Mouse (Mus musculus): Measurements from ENCODE around the gene Sdc3. TPM values are rescaled to one million over a fixed set of nuclear protein-coding genes. Genes with fewer than 3 reads are reported as not detected.

Gene Sdc3
- polyA plus RNA-seq, 1 experiment, result 33.3 TPM

GRCm38 (mm10) chr4:130793180-130793501, 804 bp downstream of the Sdc3 start:
- DNase-seq (ENCODE audit: low spot score), result no peak

- DNase-seq (ENCODE audit: low spot score), result no peak
These were observed 2.4 kb downstream of the Sdc3 start for GRCm38 (mm10) chr4:130794771-130795170.

DNA sequence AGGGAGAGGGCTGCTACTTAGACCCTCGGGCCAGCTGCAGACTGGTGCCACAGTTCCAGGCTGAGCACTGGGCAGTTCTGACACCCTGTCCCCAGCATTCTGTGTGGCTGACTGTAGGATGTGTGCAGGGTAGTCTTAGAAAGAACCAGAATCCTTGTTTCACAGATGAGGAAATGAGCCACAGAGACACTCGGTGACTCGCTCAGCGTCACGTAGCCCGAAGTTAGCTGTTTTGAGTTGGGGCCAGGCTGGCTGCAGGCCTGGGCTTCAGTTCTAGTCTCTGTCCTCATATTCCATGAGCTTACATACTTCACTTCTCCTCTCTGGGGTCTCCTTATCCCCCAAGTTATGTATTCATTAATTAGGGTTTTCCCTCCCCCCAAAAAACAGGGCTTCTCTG, 3.6 kb downstream of the Sdc3 start:
- DNase-seq (ENCODE audit: low spot score), result no peak

GRCm38 (mm10) chr4:130797201-130798051, 5.1 kb downstream of the Sdc3 start:
- no peak for DNase-seq (ENCODE audit: low spot score)

DNA sequence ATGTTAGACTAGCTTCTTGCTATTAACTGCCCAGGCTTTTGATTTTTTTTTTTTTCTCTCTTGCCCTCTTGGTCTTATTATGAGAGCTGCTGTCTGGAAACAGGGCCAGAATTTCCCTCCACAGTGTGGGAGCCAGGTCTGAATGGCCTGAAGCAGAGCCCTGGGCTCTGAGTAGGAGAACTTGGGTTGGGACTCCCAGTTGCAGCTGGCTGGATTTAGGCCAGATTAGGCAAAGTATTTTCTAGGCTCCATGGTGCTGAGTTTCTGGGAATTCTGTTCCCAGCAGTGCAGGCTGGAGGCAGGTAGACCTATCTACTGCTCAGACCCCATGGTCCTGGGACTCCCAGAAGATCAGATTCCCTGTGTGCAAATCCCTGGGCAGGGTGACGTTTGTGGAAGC, 6.1 kb downstream of the Sdc3 start:
- no peak for DNase-seq (ENCODE audit: low spot score)

- no peak for DNase-seq (ENCODE audit: low spot score)
These were observed 6.8 kb downstream of the Sdc3 start for GRCm38 (mm10) chr4:130799118-130799517.

- no peak for DNase-seq (ENCODE audit: low spot score)
These were observed 7.2 kb downstream of the Sdc3 start for GRCm38 (mm10) chr4:130799582-130799981.

GRCm38 (mm10) chr4:130800147-130800546, 7.8 kb downstream of the Sdc3 start:
- no peak for DNase-seq (ENCODE audit: low spot score)

DNA sequence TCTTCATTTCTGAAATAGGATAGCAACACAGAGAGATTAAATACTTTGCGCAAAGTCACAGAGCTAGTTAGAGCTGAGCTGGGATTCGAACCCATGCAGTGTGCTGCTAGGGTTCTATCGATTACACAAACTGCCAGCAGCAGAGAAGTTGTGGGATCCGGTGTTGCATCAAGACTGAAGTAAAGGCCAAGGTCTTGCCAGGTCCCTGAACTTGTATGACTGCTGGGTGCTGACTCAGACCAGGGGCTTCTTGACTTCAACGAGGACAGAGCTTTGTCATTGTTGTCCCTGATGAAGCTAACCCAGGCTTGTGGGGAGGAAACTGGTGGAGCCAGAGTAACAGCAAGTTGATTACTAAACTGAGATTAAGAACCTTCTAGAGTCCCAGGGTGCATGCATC, 8.9 kb downstream of the Sdc3 start:
- DNase-seq (ENCODE audit: low spot score), result no peak

DNA sequence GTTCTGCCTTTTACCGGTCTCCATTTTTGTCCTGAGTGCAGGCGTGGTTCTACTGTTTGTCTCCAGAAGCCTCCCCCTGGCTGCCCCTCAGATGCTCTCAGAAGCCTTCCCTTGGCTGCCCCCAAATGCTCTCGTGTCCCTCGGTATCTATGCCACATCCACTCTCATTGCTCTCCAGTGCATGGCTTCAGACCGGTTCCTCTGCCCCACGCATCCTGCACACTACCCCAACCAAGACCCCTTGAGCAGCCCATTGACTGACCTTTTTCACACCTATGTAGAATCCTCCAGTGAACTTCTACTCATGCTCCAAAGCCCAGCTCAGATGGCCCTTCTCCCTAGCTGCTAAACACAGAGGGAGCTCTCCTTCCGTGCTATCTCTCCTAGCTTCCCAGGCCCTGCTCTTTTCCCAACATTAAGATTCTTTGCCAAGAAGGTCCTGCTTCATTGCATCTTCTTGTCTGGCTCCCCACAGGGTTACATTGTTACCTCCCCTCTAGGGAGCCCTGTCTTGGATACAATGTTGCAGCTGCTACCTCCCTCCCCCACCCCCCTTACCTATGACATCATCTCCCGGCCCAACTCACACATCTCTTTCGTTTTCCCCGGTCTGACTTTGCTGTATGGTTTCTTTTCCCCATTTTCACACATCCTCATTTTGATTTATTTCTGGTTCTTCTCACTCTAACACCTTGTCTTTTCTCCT, 9.4 kb downstream of the Sdc3 start:
- no peak for DNase-seq (ENCODE audit: low spot score)

GRCm38 (mm10) chr4:130803591-130803990, 11.3 kb downstream of the Sdc3 start:
- DNase-seq (ENCODE audit: low spot score), result no peak

- DNase-seq (ENCODE audit: low spot score), result no peak
These were observed 12.0 kb downstream of the Sdc3 start for GRCm38 (mm10) chr4:130804292-130804691.

GRCm38 (mm10) chr4:130804771-130805361, 12.5 kb downstream of the Sdc3 start:
- DNase-seq (ENCODE audit: low spot score), result no peak

DNA sequence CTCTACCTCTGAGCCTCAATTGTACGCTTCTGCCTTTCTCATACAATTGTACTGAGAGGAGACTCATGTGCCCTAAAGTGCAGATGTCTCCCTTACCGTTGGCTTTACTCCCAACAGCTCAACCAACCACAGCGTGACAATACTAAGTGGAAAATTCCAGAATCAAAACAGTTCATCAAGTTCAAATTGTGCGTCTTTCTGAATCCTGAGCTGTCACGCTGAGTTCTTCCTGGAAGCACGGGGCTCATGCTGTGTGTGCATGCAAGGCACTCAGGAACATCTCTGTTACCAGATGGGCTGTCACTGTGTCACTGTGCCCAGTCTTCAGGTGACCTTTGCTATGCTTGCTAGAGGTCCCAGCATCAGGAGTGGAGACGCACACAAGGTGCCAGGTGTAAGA, 13.4 kb downstream of the Sdc3 start:
- no peak for DNase-seq (ENCODE audit: low spot score)

DNA sequence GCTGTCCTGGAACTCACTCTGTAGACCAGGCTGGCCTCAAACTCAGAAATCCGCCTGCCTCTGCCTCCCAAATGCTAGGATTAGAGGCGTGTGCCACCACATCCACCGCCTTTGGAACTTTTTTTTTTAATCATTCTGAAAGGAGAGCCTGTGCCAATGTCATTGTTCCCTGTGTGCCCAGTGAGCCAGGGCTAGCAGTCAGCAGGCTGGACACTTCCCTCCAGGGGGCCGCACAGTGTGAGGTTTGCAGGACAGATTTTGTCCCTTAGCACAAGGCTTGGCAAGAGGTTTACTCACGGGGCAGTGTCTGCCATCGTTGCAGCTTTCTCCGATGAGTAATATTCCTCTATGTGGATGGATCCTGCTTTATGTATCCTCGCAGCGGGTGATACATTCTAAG, 14.4 kb downstream of the Sdc3 start:
- DNase-seq (ENCODE audit: low spot score), result no peak

- no peak for DNase-seq (ENCODE audit: low spot score)
These were observed 17.4 kb downstream of the Sdc3 start for GRCm38 (mm10) chr4:130809784-130810183.

DNA sequence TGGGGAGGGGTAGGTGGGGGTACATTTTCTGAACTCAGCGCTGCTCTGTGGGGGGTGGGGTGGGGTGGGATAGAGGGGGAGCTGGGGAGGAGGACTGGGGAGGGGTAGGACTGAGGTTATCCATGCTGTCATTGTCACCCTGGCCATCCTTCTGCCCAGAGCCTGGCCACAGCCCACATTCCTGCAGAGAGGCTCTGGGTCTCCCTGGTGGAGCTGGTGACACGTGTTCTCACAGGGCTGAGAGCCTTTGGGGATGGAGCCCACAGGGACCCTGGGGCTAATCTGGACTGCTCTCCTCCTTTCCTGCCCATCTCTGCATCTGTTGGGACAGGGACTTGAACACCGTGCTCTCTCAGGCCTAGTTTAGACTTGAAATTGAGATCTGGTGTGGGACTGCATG, 18.5 kb downstream of the Sdc3 start:
- DNase-seq (ENCODE audit: low spot score), result no peak

GRCm38 (mm10) chr4:130811385-130811784, 19.0 kb downstream of the Sdc3 start:
- no peak for DNase-seq (ENCODE audit: low spot score)

DNA sequence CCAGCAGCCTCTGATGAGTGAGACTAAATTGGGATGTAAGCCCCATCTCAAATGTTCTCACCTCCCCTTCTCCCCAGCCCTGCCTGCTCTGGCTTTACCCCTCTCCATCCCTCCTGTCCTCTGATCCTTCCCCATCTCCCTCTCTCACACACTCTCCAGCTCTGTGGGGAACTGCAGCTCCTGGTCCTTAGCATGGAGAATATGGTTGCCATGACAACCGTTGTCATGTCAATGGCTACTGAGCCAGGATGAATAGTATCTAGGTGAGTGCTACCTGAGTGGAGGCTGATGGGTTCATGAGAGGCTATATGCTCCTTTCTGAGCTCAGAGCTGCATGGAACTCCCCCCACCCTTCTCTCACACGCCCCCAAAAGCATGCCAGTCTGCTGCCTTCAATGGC, 21.6 kb downstream of the Sdc3 start:
- no peak for DNase-seq (ENCODE audit: low spot score)

- DNase-seq (ENCODE audit: low spot score), result no peak
These were observed 22.5 kb downstream of the Sdc3 start for GRCm38 (mm10) chr4:130814742-130815330.

GRCm38 (mm10) chr4:130815860-130816259, 23.5 kb downstream of the Sdc3 start:
- DNase-seq (ENCODE audit: low spot score), result no peak

DNA sequence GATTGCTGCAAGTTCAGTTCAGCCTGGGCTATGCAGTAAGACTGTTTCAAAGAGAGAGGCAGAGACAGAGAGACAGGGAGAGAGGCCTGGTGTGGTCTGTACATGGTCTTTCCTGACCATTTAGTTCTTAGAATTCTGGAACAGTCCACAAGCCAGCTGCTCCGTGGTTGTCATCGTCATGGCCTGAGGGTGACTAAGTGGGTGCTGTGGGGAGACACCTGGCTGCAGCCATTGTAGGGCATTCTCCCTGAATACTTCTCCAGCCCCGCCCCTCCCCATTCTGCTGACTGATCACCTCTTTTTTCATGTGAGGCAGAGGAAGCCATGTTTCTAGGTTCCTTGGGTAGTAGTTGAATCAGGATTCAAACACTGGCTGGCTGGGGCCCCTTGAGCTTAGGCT, 27.5 kb downstream of the Sdc3 start:
- no peak for DNase-seq (ENCODE audit: low spot score)
